Mouse (Mus musculus) myocyte (in vitro differentiated cells): ENCODE data around the gene Slc38a11. TPM values are rescaled to one million over a fixed set of nuclear protein-coding genes. Genes with fewer than 3 reads are reported as not detected.

Source experiments
- H3K27me3 ChIP-seq: one replicate; pipeline ENCODE4 v1.6.1; 2011; ENCODE audit not compliant: control insufficient read depth, insufficient read depth, insufficient read length
- H3K36me3 ChIP-seq: one replicate; pipeline ENCODE4 v1.6.1; 2011; ENCODE audit not compliant: control insufficient read depth, insufficient read depth
- H3K4me2 ChIP-seq: one replicate; pipeline ENCODE4 v1.6.1; 2011; ENCODE audit warnings: low read depth, control low read depth
- H3K4me3 ChIP-seq: one replicate; pipeline ENCODE4 v1.5.1; 2011; ENCODE audit warnings: mild to moderate bottlenecking, control low read depth, moderate library complexity
- H3K79me2 ChIP-seq: one replicate; pipeline ENCODE4 v1.6.1; 2011; ENCODE audit not compliant: control insufficient read depth, insufficient read depth
- H3ac ChIP-seq: one replicate; pipeline ENCODE4 v1.6.1; 2011; ENCODE audit not compliant: control insufficient read depth, insufficient read length
- CEBPB ChIP-seq: IDR thresholded peaks from 2 replicates; pipeline ENCODE4 v1.6.1; 2011; ENCODE audit warnings: mild to moderate bottlenecking, moderate library complexity; ENCODE audit not compliant: poor library complexity, insufficient read depth, severe bottlenecking
- E2F4 ChIP-seq: IDR thresholded peaks from one replicate; pipeline ENCODE4 v1.6.1; 2011; ENCODE audit warnings: mild to moderate bottlenecking, control low read depth, moderate library complexity; ENCODE audit not compliant: insufficient read depth
- MAX ChIP-seq: IDR thresholded peaks from one replicate; pipeline ENCODE4 v1.6.1; 2011; ENCODE audit warnings: low read depth, mild to moderate bottlenecking, control low read depth
- MYOD1 ChIP-seq, 3 experiments: IDR thresholded peaks; one replicate each; pipeline ENCODE4 v1.6.1; 2011; ENCODE audit warnings: control low read depth in 2 of 3, low read depth in 2 of 3, mild to moderate bottlenecking in 2 of 3, moderate library complexity in 1 of 3; ENCODE audit not compliant: insufficient read length in 2 of 3, control insufficient read depth in 1 of 3
- MYOG ChIP-seq, 3 experiments: IDR thresholded peaks; one replicate each; pipeline ENCODE4 v1.6.1; 2011; ENCODE audit warnings: control low read depth in 2 of 3, low read depth in 2 of 3, mild to moderate bottlenecking in 2 of 3; ENCODE audit not compliant: insufficient read length in 2 of 3, control insufficient read depth in 1 of 3, insufficient read depth in 1 of 3
- POLR2A ChIP-seq: IDR thresholded peaks from one replicate; pipeline ENCODE4 v1.6.1; 2011; ENCODE audit warnings: low read depth, mild to moderate bottlenecking, control low read depth, moderate library complexity; ENCODE audit not compliant: insufficient read length
- POLR2AphosphoS2 ChIP-seq: IDR thresholded peaks from one replicate; pipeline ENCODE4 v1.6.1; 2011; ENCODE audit warnings: low read depth, control low read depth; ENCODE audit not compliant: insufficient read length
- REST ChIP-seq: IDR thresholded peaks from one replicate; pipeline ENCODE4 v1.6.1; 2011; ENCODE audit warnings: mild to moderate bottlenecking, control low read depth, moderate library complexity; ENCODE audit not compliant: insufficient read depth, insufficient read length
- SRF ChIP-seq: IDR thresholded peaks from one replicate; pipeline ENCODE4 v1.6.1; 2011; ENCODE audit warnings: low read depth; ENCODE audit not compliant: control insufficient read depth, insufficient read length
- TCF12 ChIP-seq: IDR thresholded peaks from one replicate; pipeline ENCODE4 v1.6.1; 2011; ENCODE audit warnings: mild to moderate bottlenecking, control low read depth; ENCODE audit not compliant: poor library complexity, insufficient read depth, severe bottlenecking
- TCF3 ChIP-seq: IDR thresholded peaks from one replicate; pipeline ENCODE4 v1.6.1; 2011; ENCODE audit warnings: low read depth, control low read depth; ENCODE audit not compliant: insufficient read length
- USF1 ChIP-seq: IDR thresholded peaks from one replicate; pipeline ENCODE4 v1.6.1; 2011; ENCODE audit warnings: low read depth, mild to moderate bottlenecking, control low read depth, moderate library complexity
- polyA plus RNA-seq: library from polyadenylated mRNA; unstranded; fragments of >200 nt; fragmentation: generic; extraction: Trizol; gene quantifications from one replicate; pipeline ENCODE4 v1.2.1, GENCODE M21; 2012; ENCODE audit warnings: missing spikeins

Slc38a11 gene
- polyA plus RNA-seq, result not detected

- Histone ChIP-seq H3ac (no peak within 1 kb of the TSS), H3K79me2 (no peaks in the 10 kb centered on the region), H3K4me3 (no peak within 1 kb of the TSS), H3K36me3 (no peaks in the 10 kb centered on the region), H3K27me3 (no peaks in the 10 kb centered on the region), H3K4me2 (no peak within 1 kb of the TSS)
- TF ChIP-seq E2F4 (no peak), MYOD1 (IDR thresholded peaks at IDR 0.05; ENCODE audit: control insufficient read depth in 1 of 3, insufficient read length in 2 of 3, low read depth in 2 of 3) (no peak), SRF (no peak), CEBPB (no peak), USF1 (no peak), MAX (no peak), REST (no peak), TCF3 (no peak), TCF12 (no peak), MYOG (IDR thresholded peaks at IDR 0.05; ENCODE audit: control insufficient read depth in 1 of 3, insufficient read depth in 1 of 3, insufficient read length in 2 of 3, low read depth in 2 of 3) (no peak)
Measured at GRCm38 (mm10) chr2:65363828-65364497, at the start of gene Slc38a11. TSS of gene Slc38a11 (minus strand) at chr2:65364034.

DNA sequence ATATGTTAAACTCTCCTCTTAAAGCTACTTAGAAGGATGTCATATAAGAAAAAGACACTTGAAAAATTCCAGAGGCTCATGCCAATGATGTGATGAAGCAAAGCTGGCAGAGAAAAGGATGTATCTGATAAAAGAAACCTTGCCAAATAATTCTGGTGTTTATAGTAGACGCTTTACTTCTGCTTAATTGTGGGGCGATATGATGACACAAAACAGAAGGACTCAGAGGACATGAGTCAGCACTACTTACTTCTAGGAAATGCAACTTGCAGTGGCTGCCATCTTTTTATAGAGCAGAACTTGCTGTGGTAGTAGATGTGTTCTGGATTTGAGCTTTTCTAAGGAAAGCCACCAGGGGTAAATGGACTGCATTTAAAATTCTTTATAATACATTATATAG, 43.3 kb upstream of the Slc38a11 start:
- no peaks in the 10 kb centered on the region for H3K79me2 ChIP-seq
- no peak overlapping the region for H3K4me3 ChIP-seq
- H3ac ChIP-seq, result no peak overlapping the region
- no peak overlapping the region for H3K4me2 ChIP-seq
- no peaks in the 10 kb centered on the region for H3K36me3 ChIP-seq
- TF ChIP-seq USF1 (no peak), SRF (no peak), CEBPB (no peak), TCF3 (no peak)
- H3K27me3 ChIP-seq, result no peaks in the 10 kb centered on the region

- TF ChIP-seq MAX (no peak), CEBPB (no peak), POLR2A (no peak), MYOG (IDR thresholded peaks at IDR 0.05; ENCODE audit: control insufficient read depth in 1 of 3, insufficient read depth in 1 of 3, insufficient read length in 2 of 3, low read depth in 2 of 3) (no peak), SRF (no peak), TCF12 (no peak), USF1 (no peak), POLR2AphosphoS2 (no peak), E2F4 (no peak), REST (no peak), MYOD1 (IDR thresholded peaks at IDR 0.05; ENCODE audit: control insufficient read depth in 1 of 3, insufficient read length in 2 of 3, low read depth in 2 of 3) (no peak), TCF3 (no peak)
- Histone ChIP-seq H3K27me3 (no peaks in the 10 kb centered on the region), H3K4me2 (no peak overlapping the region), H3ac (no peak overlapping the region), H3K36me3 (no peaks in the 10 kb centered on the region), H3K79me2 (no peaks in the 10 kb centered on the region), H3K4me3 (no peak overlapping the region)
Measured at GRCm38 (mm10) chr2:65405407-65405806, 41.6 kb upstream of the Slc38a11 start.

- no peak for TF ChIP-seq TCF12
- no peak for TF ChIP-seq TCF3
- no peak for TF ChIP-seq POLR2A
- TF ChIP-seq MYOD1 (IDR thresholded peaks at IDR 0.05; ENCODE audit: control insufficient read depth in 1 of 3, insufficient read length in 2 of 3, low read depth in 2 of 3), result no peak
- TF ChIP-seq SRF, result no peak
- TF ChIP-seq CEBPB, result no peak
- TF ChIP-seq E2F4, result no peak
- no peak for TF ChIP-seq USF1
- TF ChIP-seq REST, result no peak
- TF ChIP-seq MAX, result no peak
- no peak for TF ChIP-seq MYOG (IDR thresholded peaks at IDR 0.05; ENCODE audit: control insufficient read depth in 1 of 3, insufficient read depth in 1 of 3, insufficient read length in 2 of 3, low read depth in 2 of 3)
- H3K79me2 ChIP-seq, result no peaks in the 10 kb centered on the region
- H3K36me3 ChIP-seq, result no peaks in the 10 kb centered on the region
- H3K27me3 ChIP-seq, result no peaks in the 10 kb centered on the region
- H3ac ChIP-seq, result no peak overlapping the region
- no peak overlapping the region for H3K4me2 ChIP-seq
- H3K4me3 ChIP-seq, result no peak overlapping the region
Measured at GRCm38 (mm10) chr2:65402001-65402400, 38.2 kb upstream of the Slc38a11 start.

DNA sequence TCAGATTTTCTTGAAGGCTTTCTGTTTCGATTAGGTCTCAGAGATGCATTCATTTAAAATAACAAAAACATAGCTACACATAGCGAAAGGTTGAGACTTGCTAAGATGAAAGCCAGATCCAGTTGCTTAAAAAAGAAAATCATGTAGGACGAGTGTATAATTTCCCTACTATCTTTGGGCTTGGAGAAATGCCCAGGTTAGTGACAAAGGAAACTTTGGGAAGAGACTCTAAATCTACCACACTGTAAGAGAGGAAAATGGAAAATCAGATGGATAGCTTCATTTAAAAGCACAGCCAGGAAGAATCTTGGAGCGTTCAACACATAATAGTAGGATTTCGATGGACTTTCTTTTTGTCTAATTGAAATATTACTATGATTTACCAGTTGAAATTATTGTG, 36.1 kb upstream of the Slc38a11 start:
- H3K4me3 ChIP-seq, result no peak overlapping the region
- H3K79me2 ChIP-seq, result no peaks in the 10 kb centered on the region
- no peaks in the 10 kb centered on the region for H3K36me3 ChIP-seq
- H3K4me2 ChIP-seq, result no peak overlapping the region
- H3ac ChIP-seq, result no peak overlapping the region
- H3K27me3 ChIP-seq, result no peaks in the 10 kb centered on the region
- no peak for TF ChIP-seq CEBPB
- TF ChIP-seq POLR2AphosphoS2, result no peak
- no peak for TF ChIP-seq SRF
- no peak for TF ChIP-seq USF1
- no peak for TF ChIP-seq REST
- TF ChIP-seq E2F4, result no peak
- TF ChIP-seq MAX, result no peak
- TF ChIP-seq MYOG (IDR thresholded peaks at IDR 0.05; ENCODE audit: control insufficient read depth in 1 of 3, insufficient read depth in 1 of 3, insufficient read length in 2 of 3, low read depth in 2 of 3), result no peak
- TF ChIP-seq MYOD1 (IDR thresholded peaks at IDR 0.05; ENCODE audit: control insufficient read depth in 1 of 3, insufficient read length in 2 of 3, low read depth in 2 of 3), result no peak
- no peak for TF ChIP-seq TCF3
- no peak for TF ChIP-seq TCF12
- TF ChIP-seq POLR2A, result no peak
